Mouse (Mus musculus) c-Kit-positive CD71-negative TER-119-negative erythroid progenitor cells, embryonic 14.5 days (primary cell): ENCODE measurements around the gene Filip1l.

Experiments used
- DNase-seq: peaks from one replicate; pipeline ENCODE4 v3.0.0-alpha.2; 2013; ENCODE audit warnings: low read depth

Gene Filip1l

GRCm38 (mm10) chr16:57484043-57484795, 131.3 kb downstream of the Filip1l start:
- no peak for DNase-seq

- DNase-seq = no peak
Observed at GRCm38 (mm10) chr16:57485265-57485664, 132.4 kb downstream of the Filip1l start.

- no peak for DNase-seq
Observed at GRCm38 (mm10) chr16:57486266-57486665, 133.4 kb downstream of the Filip1l start.

GRCm38 (mm10) chr16:57488661-57489060, 135.8 kb downstream of the Filip1l start:
- no peak for DNase-seq

- no peak for DNase-seq
Observed at GRCm38 (mm10) chr16:57490691-57491090, 137.8 kb downstream of the Filip1l start.

- DNase-seq = no peak
Observed at GRCm38 (mm10) chr16:57491853-57492252, 139.0 kb downstream of the Filip1l start.

- DNase-seq = no peak
Observed at GRCm38 (mm10) chr16:57495476-57496203, 142.7 kb downstream of the Filip1l start.

- DNase-seq = no peak
Observed at GRCm38 (mm10) chr16:57496437-57497173, 143.7 kb downstream of the Filip1l start.

GRCm38 (mm10) chr16:57500851-57501250, 148.0 kb downstream of the Filip1l start:
- DNase-seq = peak; percentile 6

GRCm38 (mm10) chr16:57502230-57502629, 149.3 kb downstream of the Filip1l start:
- DNase-seq = no peak

GRCm38 (mm10) chr16:57502761-57503160, 149.9 kb downstream of the Filip1l start:
- DNase-seq = no peak

- no peak for DNase-seq
Observed at GRCm38 (mm10) chr16:57504728-57505127, 151.8 kb downstream of the Filip1l start.

- DNase-seq = no peak
Observed at GRCm38 (mm10) chr16:57506133-57506532, 153.2 kb downstream of the Filip1l start.

- DNase-seq = no peak
Observed at GRCm38 (mm10) chr16:57508351-57508750, 155.5 kb downstream of the Filip1l start.

GRCm38 (mm10) chr16:57509099-57509498, 156.2 kb downstream of the Filip1l start:
- no peak for DNase-seq

GRCm38 (mm10) chr16:57513562-57513961, 160.7 kb downstream of the Filip1l start:
- no peak for DNase-seq

GRCm38 (mm10) chr16:57514371-57514770, 161.5 kb downstream of the Filip1l start:
- no peak for DNase-seq

- no peak for DNase-seq
Observed at GRCm38 (mm10) chr16:57515636-57516035, 162.7 kb downstream of the Filip1l start.

GRCm38 (mm10) chr16:57525046-57525445, 172.2 kb downstream of the Filip1l start:
- DNase-seq = no peak

- DNase-seq = no peak
Observed at GRCm38 (mm10) chr16:57525476-57525875, 172.6 kb downstream of the Filip1l start.

- no peak for DNase-seq
Observed at GRCm38 (mm10) chr16:57526893-57527292, 174.0 kb downstream of the Filip1l start.

GRCm38 (mm10) chr16:57528457-57528856, 175.6 kb downstream of the Filip1l start:
- no peak for DNase-seq

- DNase-seq = no peak
Observed at GRCm38 (mm10) chr16:57530547-57530946, 177.7 kb downstream of the Filip1l start.
